Mouse (Mus musculus) left cerebral cortex, postnatal 10 days (tissue): ENCODE data around the gene Slc9a5. TPM values are rescaled to one million over a fixed set of nuclear protein-coding genes. Genes with fewer than 3 reads are reported as not detected.

Experiments
- DNase-seq, 2 experiments: peaks; one replicate each; pipeline ENCODE4 v3.0.0; 2021 to 2022; ENCODE audit warnings: low spot score in 2 of 2, mixed read lengths in 1 of 2; ENCODE audit errors: extremely low spot score in 1 of 2
- intact Hi-C: fragments of 180-260 bp; cut with DNase I; formaldehyde crosslinking; loops from one replicate; pipeline ENCODE4 v1.15.1; 2025
- total RNA-seq, 2 experiments: library from RNA; stranded (reverse); gene quantifications; 2 replicates each; pipeline ENCODE4 v1.2.3; 2021

The Slc9a5 gene
- total RNA-seq, 2 experiments from 2014 or later, result 25.7 to 27.7 TPM

- no peak for DNase-seq
- intact Hi-C loops, result no loop called here
Measured at GRCm38 (mm10) chr8:105318662-105319190, 29.9 kb upstream of the Slc9a5 start.

GRCm38 (mm10) chr8:105323183-105323582, 25.5 kb upstream of the Slc9a5 start:
- intact Hi-C loops, result no loop called here
- no peak for DNase-seq

GRCm38 (mm10) chr8:105325641-105326093, 23.0 kb upstream of the Slc9a5 start:
- intact Hi-C loops, result no loop called here
- DNase-seq, result peak in 1 of 2 experiments; percentile 62

GRCm38 (mm10) chr8:105326141-105326672, 22.4 kb upstream of the Slc9a5 start, which contains the start of the genes Lrrc29 and Tmem208:
Gene Lrrc29, minus strand, starts transcription at chr8:105326278.
Gene Tmem208, plus strand, starts transcription at chr8:105326354.
- DNase-seq, result peak; percentile 96 to 99
- intact Hi-C loops, result no loop called here

GRCm38 (mm10) chr8:105326968-105327367, 21.7 kb upstream of the Slc9a5 start:
- no peak for DNase-seq
- intact Hi-C loops, result no loop called here

GRCm38 (mm10) chr8:105330325-105330724, 18.3 kb upstream of the Slc9a5 start:
- DNase-seq, result no peak
- intact Hi-C loops, result no loop called here

GRCm38 (mm10) chr8:105331469-105331868, 17.2 kb upstream of the Slc9a5 start:
- intact Hi-C loops, result no loop called here
- no peak for DNase-seq

DNA sequence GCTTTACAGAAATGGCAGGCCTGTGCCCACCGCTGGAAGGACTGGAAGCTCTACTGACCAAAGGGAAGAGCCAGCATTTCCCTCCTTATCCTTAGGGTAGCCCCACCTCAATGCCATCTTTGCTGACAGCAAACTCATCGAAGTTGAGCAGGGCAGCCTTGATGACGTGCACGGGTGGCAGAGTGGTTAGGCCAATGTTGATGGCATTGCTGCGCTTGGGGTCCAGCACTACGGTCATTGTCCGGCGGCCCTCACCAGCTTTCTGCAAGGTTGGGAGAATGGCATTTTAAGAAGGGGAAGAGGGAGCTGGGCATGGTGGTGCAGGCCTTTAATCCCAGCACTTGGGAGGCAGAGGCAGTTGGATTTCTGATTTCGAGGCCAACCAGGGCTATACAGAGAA, 16.7 kb upstream of the Slc9a5 start:
- intact Hi-C loops, result no loop called here
- no peak for DNase-seq

DNA sequence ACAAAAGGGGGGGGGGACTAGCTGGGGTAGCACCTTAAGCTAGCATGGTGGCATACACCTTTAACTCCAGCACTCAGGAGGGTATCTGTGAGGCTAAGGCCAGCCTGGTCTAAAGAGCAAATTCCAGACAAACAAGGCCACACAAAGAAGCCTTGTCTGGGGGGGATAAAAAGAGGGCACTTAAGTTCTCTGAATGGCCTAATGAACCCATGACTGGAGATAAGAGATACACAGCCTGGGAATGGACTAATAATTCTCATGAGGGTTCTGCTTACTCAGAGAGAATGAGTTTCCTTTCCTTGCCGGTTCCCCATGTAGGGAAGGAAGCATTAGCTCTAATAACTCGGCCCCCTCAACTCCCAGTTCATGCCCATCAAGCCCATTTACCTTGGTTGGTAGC, 16.1 kb upstream of the Slc9a5 start:
- no peak for DNase-seq
- intact Hi-C loops, result no loop called here

DNA sequence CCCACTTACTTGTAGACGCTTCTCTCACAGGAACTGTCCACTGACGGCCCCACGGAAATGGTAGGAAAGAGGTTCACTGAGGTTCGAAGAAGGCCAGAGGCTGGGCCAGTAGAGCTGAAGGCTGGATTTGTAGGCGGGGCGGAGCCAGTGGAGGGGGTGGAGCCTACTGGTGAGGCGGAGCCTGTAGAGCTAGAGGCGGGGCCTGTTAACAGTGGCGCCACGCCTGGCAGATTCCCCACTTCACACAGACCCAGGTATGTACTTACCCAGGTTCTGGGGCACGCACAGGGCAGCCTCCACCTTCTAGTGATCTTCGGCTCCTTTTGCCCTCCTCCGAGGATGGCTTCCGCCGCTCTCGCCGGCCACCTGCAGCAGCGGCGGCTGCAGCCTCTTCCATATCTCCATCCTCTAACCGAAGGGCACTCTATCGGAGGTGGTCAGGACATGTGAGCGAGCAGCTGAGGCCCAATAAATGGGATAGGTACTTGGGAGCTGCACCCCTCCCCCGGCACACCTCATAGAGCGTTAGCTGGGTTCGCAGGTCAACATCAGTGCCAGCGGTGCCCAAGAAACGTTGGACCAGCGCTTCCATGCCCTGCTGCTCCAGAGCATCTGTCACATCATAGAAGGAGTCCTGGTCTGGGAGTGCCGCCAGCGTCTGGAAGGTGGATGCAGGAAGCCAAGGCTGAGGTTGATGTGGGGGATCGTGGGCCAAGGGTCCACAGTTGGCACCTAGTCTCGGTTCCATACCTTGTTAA, 12.1 kb upstream of the Slc9a5 start:
- intact Hi-C loops, result no loop called here

DNA sequence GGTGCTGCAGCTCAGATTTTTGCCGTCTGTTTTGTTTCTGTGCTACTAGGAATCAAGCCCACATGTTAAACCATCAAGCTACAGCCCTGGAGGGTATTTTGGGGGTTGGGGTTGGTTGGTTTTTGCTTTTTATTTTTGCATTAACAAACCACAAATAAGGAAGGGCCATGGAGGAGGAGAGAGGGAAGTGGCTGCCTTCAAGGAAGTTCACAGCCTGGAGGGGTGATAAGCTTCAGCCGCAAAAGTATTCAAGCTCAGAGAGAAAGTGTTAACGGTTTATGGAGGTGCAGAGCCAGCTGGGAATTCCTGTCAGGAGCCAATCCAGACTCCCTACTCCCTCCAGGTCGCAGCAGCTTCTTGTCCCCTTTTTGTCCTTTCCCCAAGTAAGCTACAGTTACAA, 9.7 kb upstream of the Slc9a5 start:
- intact Hi-C loops, result no loop called here
- DNase-seq, result no peak

More for the DNA sequence above, 12.1 kb upstream of the Slc9a5 start:
- no peak for DNase-seq

GRCm38 (mm10) chr8:105339886-105340635, 8.6 kb upstream of the Slc9a5 start:
- intact Hi-C loops, result no loop called here
- no peak for DNase-seq

GRCm38 (mm10) chr8:105341399-105341798, 7.2 kb upstream of the Slc9a5 start:
- DNase-seq, result no peak
- intact Hi-C loops, result no loop called here

DNA sequence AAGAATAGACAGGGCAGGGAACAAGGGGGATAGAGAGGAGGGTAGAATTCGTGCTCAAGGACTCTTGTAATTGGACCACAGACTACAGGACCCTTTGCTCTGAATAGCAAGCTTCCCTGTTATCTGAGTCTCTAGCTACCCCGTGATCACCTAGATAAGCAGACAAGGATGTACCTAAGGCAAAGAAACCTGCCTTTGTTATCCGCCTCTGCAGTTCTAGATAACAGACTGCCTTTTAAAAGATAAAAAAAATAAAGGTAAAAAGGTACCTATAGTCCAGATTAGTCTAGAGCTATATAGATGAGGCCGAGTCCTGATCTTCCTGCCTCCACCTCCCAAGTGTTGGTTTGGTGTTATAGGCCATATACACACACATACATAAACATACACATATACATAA, 5.9 kb upstream of the Slc9a5 start:
- no peak for DNase-seq
- intact Hi-C loops, result no loop called here

DNA sequence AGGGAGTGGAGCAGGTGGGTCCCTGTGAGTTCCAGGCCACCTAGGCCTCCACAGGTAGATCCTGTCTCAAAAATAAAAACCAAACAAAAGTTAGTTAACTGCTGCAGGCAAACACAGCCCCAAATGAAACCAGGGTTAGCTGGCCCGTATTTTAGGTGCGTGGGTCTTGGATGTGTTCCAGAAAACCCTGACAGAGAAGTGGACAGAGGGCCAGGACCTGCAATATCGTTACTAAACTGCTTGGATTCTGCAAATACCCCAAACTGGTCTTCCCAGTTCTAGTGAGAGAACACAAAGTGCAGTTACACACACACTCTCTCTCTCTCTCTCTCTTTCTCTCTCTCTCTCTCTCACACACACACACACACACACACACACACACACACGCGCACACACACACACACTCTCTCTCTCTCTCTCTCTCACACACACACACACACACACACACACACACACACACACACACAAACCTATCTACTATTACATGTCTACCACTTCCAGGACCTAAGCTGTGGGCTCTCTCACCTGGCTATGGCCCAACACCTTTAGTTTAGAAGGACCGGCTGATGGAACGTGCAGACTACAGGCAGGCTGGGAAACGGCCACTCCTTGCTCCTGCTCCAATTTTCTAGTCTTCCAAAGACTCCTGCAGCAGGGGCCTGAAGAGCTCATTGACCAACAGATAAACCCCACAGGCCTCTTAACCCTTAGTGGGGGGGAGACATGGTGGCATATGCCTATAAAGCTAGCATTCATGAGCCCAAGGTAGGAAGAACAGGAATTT, 4.7 kb upstream of the Slc9a5 start:
- intact Hi-C loops, result no loop called here
- DNase-seq, result no peak

DNA sequence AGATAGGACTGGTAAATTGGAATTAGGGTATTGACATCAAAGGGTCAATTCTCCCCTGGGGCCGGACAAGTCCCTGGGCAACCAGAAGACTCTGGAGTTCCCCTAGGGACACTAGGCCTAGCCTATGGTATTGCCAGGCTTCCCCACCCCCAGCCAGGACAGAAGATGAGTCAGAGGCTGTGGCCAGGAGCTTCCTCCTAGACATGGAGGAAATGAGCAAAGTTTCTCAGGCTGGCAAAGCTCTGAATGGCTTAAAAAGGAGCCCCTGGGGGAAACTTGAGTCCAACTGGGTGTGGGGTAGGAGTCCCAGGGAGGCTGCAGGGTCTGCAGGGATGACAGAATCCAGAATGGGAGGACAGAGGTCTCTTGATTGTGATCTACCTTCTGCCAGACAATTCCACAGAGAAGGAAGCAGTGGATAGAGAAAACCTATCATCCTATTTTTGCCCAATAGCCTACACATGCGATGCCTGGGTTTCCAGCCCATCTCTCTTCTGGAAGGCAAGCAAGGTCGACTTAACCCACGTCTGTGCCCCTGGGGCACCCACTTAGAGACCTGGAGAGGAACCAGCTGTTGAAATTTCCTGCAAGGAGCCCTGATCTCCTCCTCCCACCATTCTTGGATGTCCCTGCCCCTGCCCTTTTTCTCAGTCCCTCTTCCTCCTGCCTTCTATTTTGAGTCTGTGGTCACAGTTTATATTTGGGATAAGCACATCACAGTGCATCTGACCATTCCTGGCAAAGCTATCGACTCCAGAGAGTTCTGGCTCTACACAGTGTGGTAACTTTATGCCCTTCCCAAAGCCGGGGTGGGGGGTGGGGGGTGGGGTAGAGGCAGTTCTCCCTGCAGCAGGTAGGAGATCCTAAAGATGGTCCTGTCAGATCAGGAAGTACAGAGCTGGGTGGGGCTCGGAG, 3.3 kb upstream of the Slc9a5 start:
- intact Hi-C loops, result no loop called here
- DNase-seq, result no peak

GRCm38 (mm10) chr8:105346611-105347427, 1.8 kb upstream of the Slc9a5 start:
- DNase-seq, result peak in 1 of 2 experiments; percentile 75
- intact Hi-C loops, result no loop called here
